Mouse (Mus musculus) neural tube, embryonic 13.5 days (tissue): ENCODE measurements at regions not wholly inside any gene's neighbourhood (a gene's known extent, or its start where the extent isn't known, plus 50 kb on each side); places are given as distances from the start of the nearest gene placed in this dataset.

Source experiments
- ATAC-seq: fragments of 200-750 bp; cut with Nextera tagmentation; 2 replicates; pipeline ENCODE4 v1.8.0; 2017; ENCODE audit warnings: low read depth, mild to moderate bottlenecking, moderate TSS enrichment, moderate library complexity
- H3K27ac ChIP-seq: fragments of 300-500 bp; sonication (generic); replicated peaks from 2 replicates; pipeline ENCODE4 v1.5.1; 2015; ENCODE audit warnings: moderate library complexity, mild to moderate bottlenecking, inconsistent platforms
- H3K27me3 ChIP-seq: fragments of 300-500 bp; sonication (generic); 2 replicates; pipeline ENCODE4 v1.6.1; 2015; ENCODE audit warnings: mild to moderate bottlenecking, inconsistent platforms
- H3K36me3 ChIP-seq: fragments of 300-500 bp; sonication (generic); 2 replicates; pipeline ENCODE4 v1.6.1; 2015; ENCODE audit warnings: mild to moderate bottlenecking, inconsistent platforms
- H3K4me1 ChIP-seq: fragments of 300-500 bp; sonication (generic); replicated peaks from 2 replicates; pipeline ENCODE4 v1.6.1; 2015; ENCODE audit warnings: inconsistent platforms
- H3K4me2 ChIP-seq: fragments of 300-500 bp; sonication (generic); 2 replicates; pipeline ENCODE4 v1.6.1; 2015; ENCODE audit warnings: inconsistent platforms, mild to moderate bottlenecking, moderate library complexity
- H3K4me3 ChIP-seq: fragments of 300-500 bp; sonication (generic); 2 replicates; pipeline ENCODE4 v1.5.1; 2015; ENCODE audit warnings: mild to moderate bottlenecking, inconsistent platforms
- H3K9ac ChIP-seq: fragments of 300-500 bp; sonication (generic); 2 replicates; pipeline ENCODE4 v1.6.1; 2015; ENCODE audit warnings: moderate library complexity, mild to moderate bottlenecking, inconsistent platforms
- H3K9me3 ChIP-seq: fragments of 300-500 bp; sonication (generic); 2 replicates; pipeline ENCODE4 v1.6.1; 2016; ENCODE audit warnings: inconsistent platforms
- WGBS: fragments of 180-500 bp; shearing (Covaris S2); methylation state at CpG from one replicate; pipeline ENCODE4 v1.1.7; 2015; 5-methylcytosine and 5-hydroxymethylcytosine counted together

DNA sequence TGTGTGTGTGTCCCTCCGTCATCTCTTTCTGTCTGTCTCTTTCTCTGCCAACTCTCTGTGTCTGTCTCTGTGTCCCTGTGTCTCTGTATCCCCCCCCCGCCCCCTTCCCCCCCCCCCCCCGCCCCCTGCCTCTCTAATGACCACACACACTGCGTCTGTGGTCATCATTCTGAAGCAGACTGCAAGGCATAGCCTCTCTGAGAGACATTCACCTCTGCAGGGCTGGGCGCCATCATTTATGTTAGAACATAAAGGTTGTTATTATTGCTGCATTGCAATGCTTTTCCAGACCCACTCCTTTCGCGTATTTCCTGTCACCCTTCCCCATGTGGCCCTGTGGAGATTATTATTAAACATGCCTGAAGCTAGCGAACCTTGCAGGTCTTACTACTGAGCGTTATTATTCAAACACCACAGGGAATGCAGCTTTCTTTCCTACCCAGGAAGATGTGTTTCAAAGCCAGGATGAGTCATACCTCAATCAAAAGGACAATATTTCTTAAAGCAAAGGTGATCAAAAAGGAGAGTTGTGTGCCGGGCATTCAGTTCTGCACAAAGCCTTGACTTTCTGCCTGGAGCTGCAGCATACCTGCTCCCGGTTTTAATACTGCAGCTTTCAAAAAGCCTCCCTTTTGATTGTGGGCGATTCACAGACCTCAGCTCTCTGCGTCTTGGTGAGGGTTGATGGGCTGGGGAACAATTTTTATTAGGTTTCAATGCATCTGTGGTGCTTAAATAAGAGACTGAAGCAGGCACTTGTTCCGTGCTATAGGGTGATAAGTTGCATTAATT is 482.6 kb upstream of the Id4 start:
- peak overlapping the region; percentile 49 for H3K9ac ChIP-seq

GRCm38 (mm10) chr13:47784406-47784805 is 476.6 kb upstream of the Id4 start:
- Histone ChIP-seq H3K4me2 (no peak overlapping the region), H3K4me3 (no peak overlapping the region), H3K9ac (no peak overlapping the region), H3K36me3 (no peaks in the 10 kb centered on the region), H3K4me1 (peaks cover 2% of the 10 kb centered on the region), H3K9me3 (no peaks in the 10 kb centered on the region), H3K27me3 (no peaks in the 10 kb centered on the region), H3K27ac (no peak overlapping the region)
- 96% methylated on average over 3 of the region's 3 CpGs for WGBS
- ATAC-seq, result no peak

More for the DNA sequence above, 482.6 kb upstream of the Id4 start:
- no peaks in the 10 kb centered on the region for H3K36me3 ChIP-seq
- peak overlapping the region; percentile 85 for H3K27ac ChIP-seq
- H3K4me2 ChIP-seq, result peak overlapping the region; percentile 27
- 27% methylated on average over 11 of the region's 14 CpGs for WGBS
- peak; percentile 67; the same call in 1 of the 2 replicates for ATAC-seq
- H3K9me3 ChIP-seq, result no peaks in the 10 kb centered on the region
- H3K4me1 ChIP-seq, result peaks cover 29% of the 10 kb centered on the region
- H3K4me3 ChIP-seq, result no peak overlapping the region
- no peaks in the 10 kb centered on the region for H3K27me3 ChIP-seq

DNA sequence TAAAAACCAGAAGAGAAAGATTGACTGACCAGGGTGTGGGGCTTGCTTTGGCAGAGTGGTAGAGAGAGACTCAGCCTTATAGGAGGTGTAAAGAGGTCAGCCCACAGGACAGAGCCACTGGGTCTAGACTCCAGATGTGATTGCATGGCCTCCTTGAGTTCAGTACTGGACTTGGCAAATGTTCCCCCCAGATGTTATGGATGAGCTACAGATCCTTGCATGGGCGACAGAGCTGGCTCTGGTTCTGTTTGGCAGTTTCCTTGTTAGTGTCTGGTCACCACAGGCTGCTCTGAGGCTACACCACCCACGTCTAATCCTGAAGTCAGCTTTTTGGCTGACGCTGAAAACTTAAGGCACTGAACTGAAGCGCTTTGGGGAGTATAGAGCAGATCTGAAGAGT is 463.2 kb upstream of the Id4 start:
- Histone ChIP-seq H3K27me3 (no peaks in the 10 kb centered on the region), H3K4me2 (no peak overlapping the region), H3K9me3 (no peaks in the 10 kb centered on the region), H3K36me3 (no peaks in the 10 kb centered on the region), H3K9ac (no peak overlapping the region), H3K27ac (no peak overlapping the region), H3K4me3 (no peak overlapping the region), H3K4me1 (no peaks in the 10 kb centered on the region)
- WGBS, result 77% methylated on average over 4 of the region's 4 CpGs
- ATAC-seq, result no peak

DNA sequence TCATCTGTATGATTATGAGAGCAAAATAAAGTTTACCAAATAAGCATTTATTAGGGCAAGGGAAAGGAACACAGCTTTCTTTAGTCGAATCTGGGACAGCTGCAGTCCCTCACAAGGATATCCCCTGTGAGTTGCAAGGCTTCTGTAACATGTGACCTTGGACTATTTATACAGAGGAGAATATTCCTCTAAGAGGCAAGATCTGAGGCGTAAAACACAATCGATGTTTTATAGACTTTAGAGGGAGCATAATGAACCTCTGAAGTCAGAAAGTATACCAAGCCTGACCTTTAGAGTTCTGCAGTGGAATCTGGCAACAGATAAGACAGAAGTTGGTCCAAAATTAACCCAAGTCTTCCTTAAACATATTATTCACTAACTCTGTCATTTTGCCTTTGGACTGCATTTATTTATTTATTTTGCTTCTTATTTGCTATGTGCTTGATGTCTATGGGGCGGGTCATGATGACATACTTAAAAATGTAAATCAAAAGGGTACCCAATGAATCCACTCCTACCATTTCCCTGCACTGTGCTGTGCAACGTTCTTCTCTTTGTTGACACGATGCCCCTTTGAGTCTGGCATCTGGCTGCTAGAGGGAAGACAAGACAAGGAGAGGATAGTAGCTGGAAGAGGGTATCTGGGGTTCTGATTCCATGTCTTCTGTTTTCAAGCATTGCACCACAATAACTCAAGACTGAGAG is 449.2 kb upstream of the Id4 start:
- Histone ChIP-seq H3K4me3 (no peak overlapping the region), H3K27me3 (no peaks in the 10 kb centered on the region), H3K4me2 (no peak overlapping the region), H3K27ac (no peak overlapping the region), H3K4me1 (no peaks in the 10 kb centered on the region), H3K9me3 (no peaks in the 10 kb centered on the region), H3K36me3 (no peaks in the 10 kb centered on the region), H3K9ac (no peak overlapping the region)
- 80% methylated on average over 6 of the region's 6 CpGs for WGBS
- ATAC-seq, result no peak

- no peak for ATAC-seq
Measured at GRCm38 (mm10) chr13:47818924-47819564, 442.0 kb upstream of the Id4 start.

DNA sequence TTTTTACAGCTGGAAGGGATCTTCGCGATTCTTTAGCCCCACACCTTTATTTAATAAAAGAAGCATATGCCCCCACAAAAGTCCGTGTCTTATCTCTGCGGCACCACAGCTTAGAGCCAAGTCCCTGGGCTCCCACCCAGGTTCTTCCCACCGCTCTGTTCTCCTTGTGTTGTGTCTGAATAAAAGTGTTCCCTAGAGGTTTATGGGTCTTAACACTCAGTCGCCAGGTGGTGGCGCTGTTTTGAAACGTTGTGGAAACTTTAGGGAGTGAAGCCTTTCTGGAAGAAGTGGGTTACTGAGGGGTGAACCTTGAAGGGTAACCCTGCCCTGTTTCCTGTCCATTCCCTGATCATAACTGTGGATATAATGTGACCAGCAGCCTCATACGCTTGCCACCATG is 424.5 kb upstream of the Id4 start:
- ATAC-seq, result no peak
- no peaks in the 10 kb centered on the region for H3K9me3 ChIP-seq
- no peak overlapping the region for H3K27ac ChIP-seq
- WGBS, result 40% methylated on average over 9 of the region's 9 CpGs
- no peaks in the 10 kb centered on the region for H3K27me3 ChIP-seq
- no peak overlapping the region for H3K9ac ChIP-seq
- H3K4me1 ChIP-seq, result no peaks in the 10 kb centered on the region
- no peaks in the 10 kb centered on the region for H3K36me3 ChIP-seq
- H3K4me2 ChIP-seq, result no peak overlapping the region
- H3K4me3 ChIP-seq, result no peak overlapping the region

More at GRCm38 (mm10) chr13:47818924-47819564, 442.0 kb upstream of the Id4 start:
- Histone ChIP-seq H3K27me3 (no peaks in the 10 kb centered on the region), H3K9ac (no peak overlapping the region), H3K4me3 (no peak overlapping the region), H3K9me3 (no peaks in the 10 kb centered on the region), H3K4me1 (no peaks in the 10 kb centered on the region), H3K36me3 (no peaks in the 10 kb centered on the region), H3K27ac (no peak overlapping the region), H3K4me2 (no peak overlapping the region)
- whole genome bisulfite sequencing, result 80% methylated on average over 9 of the region's 9 CpGs

DNA sequence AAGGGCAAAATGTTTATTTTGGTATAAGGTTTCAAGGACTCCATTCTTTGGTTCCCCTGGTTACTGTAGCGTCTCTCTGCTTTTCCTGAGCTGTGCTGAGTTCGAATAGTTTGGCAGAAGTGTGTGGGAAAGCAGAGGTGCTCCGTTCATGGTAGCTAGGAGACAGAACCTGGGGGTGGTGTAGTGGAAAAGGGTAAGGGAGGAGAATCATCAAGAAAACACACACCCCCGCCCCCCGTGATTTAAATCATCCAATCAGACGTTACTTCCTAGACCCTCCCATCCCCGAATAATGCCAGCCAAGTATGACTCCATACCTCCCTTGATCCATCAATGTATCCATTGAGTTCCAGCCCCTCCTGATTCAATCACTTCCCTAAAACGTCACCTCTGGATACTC is 418.6 kb upstream of the Id4 start:
- ATAC-seq, result no peak
- Histone ChIP-seq H3K9me3 (no peaks in the 10 kb centered on the region), H3K27ac (no peak overlapping the region), H3K4me3 (no peak overlapping the region), H3K4me1 (peaks cover 20% of the 10 kb centered on the region), H3K9ac (no peak overlapping the region), H3K27me3 (no peaks in the 10 kb centered on the region), H3K4me2 (no peak overlapping the region), H3K36me3 (no peaks in the 10 kb centered on the region)
- 81% methylated on average over 8 of the region's 8 CpGs for WGBS

DNA sequence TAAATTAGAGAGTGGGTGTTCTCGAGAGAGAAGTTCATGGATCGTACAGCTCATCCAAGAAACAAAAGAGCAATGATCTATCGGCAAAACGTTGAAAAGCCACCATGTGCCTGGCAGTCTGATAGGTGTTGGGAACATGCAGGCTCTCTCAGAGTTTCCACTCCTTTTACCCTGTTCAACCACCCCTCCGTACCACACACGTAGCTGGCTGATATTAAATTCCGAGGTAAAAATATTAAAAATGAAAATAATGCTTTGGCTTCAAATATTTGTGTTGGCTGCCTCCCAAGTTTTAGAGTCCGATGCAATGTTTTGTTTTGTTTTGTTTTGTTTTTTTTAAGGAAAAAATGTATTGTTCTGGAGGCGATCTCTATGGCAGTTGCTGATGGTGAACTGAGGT is 418.0 kb upstream of the Id4 start:
- Histone ChIP-seq H3K4me2 (no peak overlapping the region), H3K9ac (no peak overlapping the region), H3K4me3 (no peak overlapping the region), H3K9me3 (no peaks in the 10 kb centered on the region), H3K27me3 (no peaks in the 10 kb centered on the region), H3K36me3 (no peaks in the 10 kb centered on the region), H3K27ac (peak overlapping the region; percentile 19), H3K4me1 (peaks cover 20% of the 10 kb centered on the region)
- WGBS, result 80% methylated on average over 9 of the region's 9 CpGs
- no peak for ATAC-seq

DNA sequence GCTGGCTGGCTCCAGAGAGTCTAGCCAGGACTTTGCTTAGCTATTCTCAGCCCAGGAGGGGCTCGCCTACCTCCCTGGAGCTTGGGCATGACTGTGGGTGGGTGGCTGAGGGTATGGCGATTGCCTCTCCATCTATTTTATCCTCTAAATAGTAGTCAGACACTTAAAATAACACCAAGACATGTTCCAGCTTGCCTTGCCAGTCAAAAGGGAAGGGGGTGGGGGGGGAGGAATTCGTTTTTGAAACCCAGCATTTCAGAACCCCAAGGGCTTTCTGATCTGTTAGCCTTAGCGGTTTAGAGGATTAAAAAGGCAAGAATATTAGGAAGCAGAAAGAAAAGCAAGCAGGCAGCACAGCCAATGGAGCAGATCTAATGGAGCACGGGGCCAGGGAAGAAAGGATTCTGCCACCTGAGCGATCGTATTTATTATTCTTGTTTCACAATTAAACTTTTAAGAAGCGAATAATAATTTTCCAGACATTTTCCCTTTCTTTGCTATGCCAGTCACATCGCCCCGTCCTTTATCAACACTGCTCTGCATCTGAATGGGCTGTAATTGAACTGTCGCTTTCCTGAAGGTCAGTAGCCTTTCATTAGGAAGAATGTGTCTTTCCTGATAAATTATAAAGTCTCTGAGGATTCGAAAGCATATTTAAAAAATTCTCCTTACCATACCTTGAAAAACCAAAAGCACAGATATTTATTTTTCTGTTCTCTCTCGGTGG is 417.3 kb upstream of the Id4 start:
- Histone ChIP-seq H3K36me3 (no peaks in the 10 kb centered on the region), H3K4me3 (no peak overlapping the region), H3K27me3 (no peaks in the 10 kb centered on the region), H3K9me3 (no peaks in the 10 kb centered on the region), H3K9ac (no peak overlapping the region), H3K4me2 (peak overlapping the region; percentile 36), H3K27ac (peak overlapping the region; percentile 19), H3K4me1 (peaks cover 26% of the 10 kb centered on the region)
- 17% methylated on average over 13 of the region's 13 CpGs for WGBS
- ATAC-seq, result peak; percentile 65; the same call in 1 of the 2 replicates

GRCm38 (mm10) chr13:47846713-47847112 is 414.3 kb upstream of the Id4 start:
- Histone ChIP-seq H3K4me2 (no peak overlapping the region), H3K9me3 (no peaks in the 10 kb centered on the region), H3K27ac (no peak overlapping the region), H3K4me3 (no peak overlapping the region), H3K9ac (no peak overlapping the region), H3K36me3 (no peaks in the 10 kb centered on the region), H3K4me1 (peaks cover 37% of the 10 kb centered on the region), H3K27me3 (no peaks in the 10 kb centered on the region)
- WGBS, result 92% methylated on average over 3 of the region's 3 CpGs
- no peak for ATAC-seq

- ATAC-seq, result peak; percentile 84
- WGBS, result 43% methylated on average over 11 of the region's 11 CpGs
- Histone ChIP-seq H3K27ac (peak overlapping the region; percentile 65), H3K9me3 (no peaks in the 10 kb centered on the region), H3K36me3 (no peaks in the 10 kb centered on the region), H3K4me2 (no peak overlapping the region), H3K27me3 (no peaks in the 10 kb centered on the region), H3K4me1 (peaks cover 26% of the 10 kb centered on the region), H3K4me3 (no peak overlapping the region), H3K9ac (0 out of 2 replicates have a peak overlapping the region, but pooled peaks have one; percentile 22)
Measured at GRCm38 (mm10) chr13:47848371-47849188, 412.4 kb upstream of the Id4 start.
